Mouse (Mus musculus) myocyte (in vitro differentiated cells): ENCODE results near the gene Rims4. TPM values are rescaled to one million over a fixed set of nuclear protein-coding genes. Genes with fewer than 3 reads are reported as not detected.

ENCODE experiments used
- H3K27me3 ChIP-seq: one replicate; pipeline ENCODE4 v1.6.1; 2011; ENCODE audit not compliant: control insufficient read depth, insufficient read depth, insufficient read length
- H3K36me3 ChIP-seq: one replicate; pipeline ENCODE4 v1.6.1; 2011; ENCODE audit not compliant: control insufficient read depth, insufficient read depth
- H3K4me2 ChIP-seq: one replicate; pipeline ENCODE4 v1.6.1; 2011; ENCODE audit warnings: low read depth, control low read depth
- H3K4me3 ChIP-seq: one replicate; pipeline ENCODE4 v1.5.1; 2011; ENCODE audit warnings: mild to moderate bottlenecking, control low read depth, moderate library complexity
- H3K79me2 ChIP-seq: one replicate; pipeline ENCODE4 v1.6.1; 2011; ENCODE audit not compliant: control insufficient read depth, insufficient read depth
- H3ac ChIP-seq: one replicate; pipeline ENCODE4 v1.6.1; 2011; ENCODE audit not compliant: control insufficient read depth, insufficient read length
- CEBPB ChIP-seq: IDR thresholded peaks from 2 replicates; pipeline ENCODE4 v1.6.1; 2011; ENCODE audit warnings: mild to moderate bottlenecking, moderate library complexity; ENCODE audit not compliant: poor library complexity, insufficient read depth, severe bottlenecking
- E2F4 ChIP-seq: IDR thresholded peaks from one replicate; pipeline ENCODE4 v1.6.1; 2011; ENCODE audit warnings: mild to moderate bottlenecking, control low read depth, moderate library complexity; ENCODE audit not compliant: insufficient read depth
- MAX ChIP-seq: IDR thresholded peaks from one replicate; pipeline ENCODE4 v1.6.1; 2011; ENCODE audit warnings: low read depth, mild to moderate bottlenecking, control low read depth
- MYOD1 ChIP-seq, 3 experiments: IDR thresholded peaks; one replicate each; pipeline ENCODE4 v1.6.1; 2011; ENCODE audit warnings: control low read depth in 2 of 3, low read depth in 2 of 3, mild to moderate bottlenecking in 2 of 3, moderate library complexity in 1 of 3; ENCODE audit not compliant: insufficient read length in 2 of 3, control insufficient read depth in 1 of 3
- MYOG ChIP-seq, 3 experiments: IDR thresholded peaks; one replicate each; pipeline ENCODE4 v1.6.1; 2011; ENCODE audit warnings: control low read depth in 2 of 3, low read depth in 2 of 3, mild to moderate bottlenecking in 2 of 3; ENCODE audit not compliant: insufficient read length in 2 of 3, control insufficient read depth in 1 of 3, insufficient read depth in 1 of 3
- POLR2A ChIP-seq: IDR thresholded peaks from one replicate; pipeline ENCODE4 v1.6.1; 2011; ENCODE audit warnings: low read depth, mild to moderate bottlenecking, control low read depth, moderate library complexity; ENCODE audit not compliant: insufficient read length
- POLR2AphosphoS2 ChIP-seq: IDR thresholded peaks from one replicate; pipeline ENCODE4 v1.6.1; 2011; ENCODE audit warnings: low read depth, control low read depth; ENCODE audit not compliant: insufficient read length
- REST ChIP-seq: IDR thresholded peaks from one replicate; pipeline ENCODE4 v1.6.1; 2011; ENCODE audit warnings: mild to moderate bottlenecking, control low read depth, moderate library complexity; ENCODE audit not compliant: insufficient read depth, insufficient read length
- SRF ChIP-seq: IDR thresholded peaks from one replicate; pipeline ENCODE4 v1.6.1; 2011; ENCODE audit warnings: low read depth; ENCODE audit not compliant: control insufficient read depth, insufficient read length
- TCF12 ChIP-seq: IDR thresholded peaks from one replicate; pipeline ENCODE4 v1.6.1; 2011; ENCODE audit warnings: mild to moderate bottlenecking, control low read depth; ENCODE audit not compliant: poor library complexity, insufficient read depth, severe bottlenecking
- TCF3 ChIP-seq: IDR thresholded peaks from one replicate; pipeline ENCODE4 v1.6.1; 2011; ENCODE audit warnings: low read depth, control low read depth; ENCODE audit not compliant: insufficient read length
- USF1 ChIP-seq: IDR thresholded peaks from one replicate; pipeline ENCODE4 v1.6.1; 2011; ENCODE audit warnings: low read depth, mild to moderate bottlenecking, control low read depth, moderate library complexity
- polyA plus RNA-seq: library from polyadenylated mRNA; unstranded; fragments of >200 nt; fragmentation: generic; extraction: Trizol; gene quantifications from one replicate; pipeline ENCODE4 v1.2.1, GENCODE M21; 2012; ENCODE audit warnings: missing spikeins

Gene Rims4
- polyA plus RNA-seq, 1 experiment, result not detected

DNA sequence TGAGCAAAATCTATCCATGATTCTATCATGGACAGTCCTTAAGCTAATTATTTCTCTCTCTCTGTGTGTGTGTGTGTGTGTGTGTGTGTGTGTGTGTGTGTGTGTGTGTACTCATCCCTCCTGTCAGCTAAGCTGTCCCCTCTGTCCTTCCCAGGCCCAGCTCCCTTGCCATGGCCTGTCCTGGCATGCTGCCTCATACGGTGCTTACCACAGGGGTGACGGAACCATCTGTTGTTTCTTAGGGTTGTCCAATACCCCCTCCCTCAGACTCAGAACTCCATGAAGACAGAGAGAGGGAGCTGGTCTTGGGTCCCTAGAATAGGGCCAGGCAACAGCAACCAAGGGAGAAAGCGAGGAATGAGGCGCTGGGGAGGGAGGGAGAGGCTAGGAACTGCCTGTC lies 14.2 kb downstream of the Rims4 start:
- no peak overlapping the region for H3K4me3 ChIP-seq
- H3K36me3 ChIP-seq, result no peaks in the 10 kb centered on the region
- no peak overlapping the region for H3ac ChIP-seq
- no peak overlapping the region for H3K4me2 ChIP-seq
- no peaks in the 10 kb centered on the region for H3K79me2 ChIP-seq
- peaks cover 89% of the 10 kb centered on the region for H3K27me3 ChIP-seq
- TF ChIP-seq USF1, result no peak
- no peak for TF ChIP-seq MAX
- no peak for TF ChIP-seq REST
- no peak for TF ChIP-seq SRF
- TF ChIP-seq MYOG (IDR thresholded peaks at IDR 0.05; ENCODE audit: control insufficient read depth in 1 of 3, insufficient read depth in 1 of 3, insufficient read length in 2 of 3, low read depth in 2 of 3), result no peak
- no peak for TF ChIP-seq MYOD1 (IDR thresholded peaks at IDR 0.05; ENCODE audit: control insufficient read depth in 1 of 3, insufficient read length in 2 of 3, low read depth in 2 of 3)
- no peak for TF ChIP-seq TCF12
- no peak for TF ChIP-seq CEBPB
- no peak for TF ChIP-seq TCF3
- no peak for TF ChIP-seq E2F4
- no peak for TF ChIP-seq POLR2AphosphoS2
- TF ChIP-seq POLR2A, result no peak

DNA sequence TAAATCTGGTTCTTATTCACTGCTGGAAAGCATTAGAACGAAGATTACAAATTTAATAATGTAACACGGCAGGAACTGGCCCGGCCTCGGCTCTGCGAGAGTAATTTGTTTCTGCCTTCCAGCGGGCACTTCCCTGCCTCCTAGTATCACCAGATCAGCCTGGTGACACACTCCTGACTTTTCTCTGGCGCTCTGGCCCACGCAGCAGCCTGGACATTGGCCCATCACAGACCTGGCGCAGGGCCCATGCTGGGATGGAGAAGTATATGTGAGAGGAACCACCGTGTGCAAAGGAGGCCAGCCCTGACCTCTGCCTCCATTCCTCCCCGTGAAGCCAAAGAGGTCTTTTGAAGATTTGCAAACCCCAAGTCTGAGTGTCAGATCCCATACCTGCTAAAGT lies 15.0 kb downstream of the Rims4 start:
- H3K79me2 ChIP-seq, result no peaks in the 10 kb centered on the region
- H3K4me3 ChIP-seq, result no peak overlapping the region
- H3K27me3 ChIP-seq, result peaks cover 86% of the 10 kb centered on the region
- TF ChIP-seq TCF12 (no peak), POLR2A (no peak), MAX (no peak), E2F4 (no peak), SRF (no peak), CEBPB (no peak), REST (no peak), TCF3 (no peak), POLR2AphosphoS2 (no peak)
- H3K36me3 ChIP-seq, result no peaks in the 10 kb centered on the region
- no peak overlapping the region for H3K4me2 ChIP-seq
- H3ac ChIP-seq, result no peak overlapping the region

DNA sequence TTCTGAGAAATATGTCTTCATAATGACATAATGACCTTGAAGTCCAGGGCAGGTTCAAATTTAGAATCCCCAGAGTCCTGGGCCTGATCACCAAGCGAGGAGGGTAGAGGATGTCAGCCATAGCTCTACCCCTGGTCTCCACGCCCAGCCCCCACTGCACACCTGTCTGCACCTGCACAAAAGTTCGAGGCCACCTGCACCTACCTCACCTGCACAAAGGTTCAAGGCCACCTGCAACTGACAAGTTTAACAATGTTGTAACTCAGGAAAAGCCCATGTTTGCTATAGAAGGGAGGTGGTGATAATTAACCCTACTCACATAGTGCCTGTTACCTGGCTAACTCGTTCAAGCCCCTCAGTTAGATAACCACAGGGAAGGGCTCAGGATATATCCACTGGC lies 16.0 kb downstream of the Rims4 start:
- H3ac ChIP-seq, result no peak overlapping the region
- H3K36me3 ChIP-seq, result no peaks in the 10 kb centered on the region
- H3K4me3 ChIP-seq, result no peak overlapping the region
- H3K27me3 ChIP-seq, result peaks cover 82% of the 10 kb centered on the region
- no peak overlapping the region for H3K4me2 ChIP-seq
- TF ChIP-seq MAX, result no peak
- no peak for TF ChIP-seq MYOG (IDR thresholded peaks at IDR 0.05; ENCODE audit: control insufficient read depth in 1 of 3, insufficient read depth in 1 of 3, insufficient read length in 2 of 3, low read depth in 2 of 3)
- no peak for TF ChIP-seq USF1
- TF ChIP-seq REST, result no peak
- TF ChIP-seq E2F4, result no peak
- TF ChIP-seq POLR2AphosphoS2, result no peak
- TF ChIP-seq MYOD1 (IDR thresholded peaks at IDR 0.05; ENCODE audit: control insufficient read depth in 1 of 3, insufficient read length in 2 of 3, low read depth in 2 of 3), result no peak
- no peak for TF ChIP-seq TCF3
- no peak for TF ChIP-seq SRF
- no peak for TF ChIP-seq CEBPB
- no peak for TF ChIP-seq POLR2A
- no peak for TF ChIP-seq TCF12
- no peaks in the 10 kb centered on the region for H3K79me2 ChIP-seq

DNA sequence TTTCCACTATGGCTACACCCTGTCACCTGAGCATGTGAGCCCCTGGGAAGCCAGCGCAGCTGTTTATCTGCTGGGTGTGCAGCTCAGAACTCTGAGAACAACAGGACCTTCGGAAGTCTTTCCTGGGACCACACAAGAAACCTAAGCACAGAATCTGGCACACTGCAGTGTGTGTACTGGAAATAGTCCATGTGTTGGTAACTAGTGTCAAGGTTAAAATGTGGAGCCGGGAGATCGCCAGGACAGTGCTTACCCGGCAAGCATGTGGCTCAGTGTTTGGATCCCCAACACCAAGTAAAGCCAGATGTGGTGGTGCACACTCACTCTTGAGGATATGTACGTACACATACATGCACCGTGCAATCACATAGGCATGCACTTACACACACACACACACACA lies 17.4 kb downstream of the Rims4 start:
- TF ChIP-seq MAX, result no peak
- H3K79me2 ChIP-seq, result no peaks in the 10 kb centered on the region
- H3K27me3 ChIP-seq, result peaks cover 75% of the 10 kb centered on the region
- H3K36me3 ChIP-seq, result no peaks in the 10 kb centered on the region
- H3K4me3 ChIP-seq, result no peak overlapping the region
- no peak overlapping the region for H3ac ChIP-seq
- no peak overlapping the region for H3K4me2 ChIP-seq

DNA sequence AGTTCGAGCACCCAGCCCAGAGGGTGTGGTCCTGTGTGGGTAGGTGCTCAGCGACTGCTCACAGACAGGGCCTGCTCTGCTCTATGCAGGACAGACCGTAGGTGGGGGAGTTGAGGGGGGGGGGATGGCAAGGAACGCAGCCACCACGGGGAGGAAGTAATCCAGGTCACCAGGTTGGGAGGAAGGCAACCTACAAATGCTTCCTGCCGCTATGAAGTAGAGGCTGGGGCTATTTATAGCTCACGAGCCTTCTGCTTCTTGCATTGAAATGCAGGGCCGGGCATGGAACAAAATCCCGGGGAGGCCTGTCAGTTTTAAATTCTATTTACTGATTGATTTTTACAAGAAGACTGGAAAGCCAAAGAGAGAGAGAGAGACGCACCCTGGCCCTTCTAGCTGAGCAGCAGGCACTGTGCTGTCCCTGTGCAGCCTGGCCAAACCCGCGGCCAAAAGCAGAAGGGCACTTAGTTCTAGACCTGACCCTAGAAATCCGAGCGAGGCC lies 18.5 kb downstream of the Rims4 start:
- no peak overlapping the region for H3K4me2 ChIP-seq
- H3K79me2 ChIP-seq, result no peaks in the 10 kb centered on the region
- no peak for TF ChIP-seq MAX
- no peak for TF ChIP-seq TCF3
- TF ChIP-seq MYOD1 (IDR thresholded peaks at IDR 0.05; ENCODE audit: control insufficient read depth in 1 of 3, insufficient read length in 2 of 3, low read depth in 2 of 3), result no peak
- TF ChIP-seq POLR2AphosphoS2, result no peak
- no peak for TF ChIP-seq CEBPB
- no peak for TF ChIP-seq E2F4
- TF ChIP-seq SRF, result no peak
- no peak for TF ChIP-seq USF1
- TF ChIP-seq MYOG (IDR thresholded peaks at IDR 0.05; ENCODE audit: control insufficient read depth in 1 of 3, insufficient read depth in 1 of 3, insufficient read length in 2 of 3, low read depth in 2 of 3), result no peak
- TF ChIP-seq REST, result no peak
- no peak for TF ChIP-seq TCF12
- TF ChIP-seq POLR2A, result no peak

More for the DNA sequence above, 18.5 kb downstream of the Rims4 start:
- Histone ChIP-seq H3K27me3 (peaks cover 66% of the 10 kb centered on the region), H3K36me3 (no peaks in the 10 kb centered on the region), H3K4me3 (no peak overlapping the region), H3ac (no peak overlapping the region)
